18 mouse cellular contexts compared by ENCODE assay signal in the genomic region with DNA sequence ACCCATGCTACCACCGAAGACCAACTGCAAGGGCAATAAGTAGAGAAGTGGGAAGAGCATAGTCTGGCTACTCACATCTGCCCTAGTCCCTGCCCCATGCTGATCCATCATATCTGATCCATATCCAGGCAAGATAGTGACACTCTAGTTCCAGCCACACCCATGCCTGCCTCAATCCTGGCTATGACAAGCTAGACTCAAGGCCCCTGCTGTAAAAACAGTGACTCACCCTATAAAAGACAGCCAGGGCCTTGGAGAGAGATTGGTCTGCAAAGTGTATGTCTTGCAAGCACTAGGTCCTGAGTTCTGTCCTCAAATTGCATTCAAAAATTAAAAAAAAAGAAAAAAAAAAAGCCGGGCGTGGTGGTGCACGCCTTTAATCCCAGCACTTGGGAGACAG. TPM values are rescaled to one million over a fixed set of nuclear protein-coding genes. Genes with fewer than 3 reads are reported as not detected.
"Had no signal": no experiment of that assay in that cellular context is flagged by ENCODE, and none has a peak within 500 bp of the region (broad histone marks: within the 10 kb centered on the region; RNA-seq: fewer than 3 reads in every experiment).

No protein-coding gene starts in this region.

- H3K9me3 ChIP-seq: limb, embryonic 15.5 days; liver, embryonic 12.5 days; midbrain, embryonic 10.5 days; neural tube, embryonic 15.5 days had no signal

- H3K4me2 ChIP-seq: limb, embryonic 15.5 days; liver, embryonic 12.5 days; lung, embryonic 14.5 days; neural tube, embryonic 15.5 days had no signal

- H3K27ac ChIP-seq: limb, embryonic 15.5 days; liver, embryonic 12.5 days; midbrain, embryonic 10.5 days; neural tube, embryonic 15.5 days had no signal

- ATAC-seq: liver, embryonic 12.5 days had no signal

- H3K27me3 ChIP-seq: neural tube, embryonic 15.5 days had no signal

- H3K36me3 ChIP-seq: limb, embryonic 15.5 days; liver, embryonic 12.5 days; midbrain, embryonic 10.5 days; neural tube, embryonic 15.5 days had no signal

- DNase-seq: kidney, postnatal 36 days; layer of hippocampus, adult 9-11 months; layer of hippocampus, postnatal 36 days; lung, embryonic 14.5 days; lung, postnatal 4 days; midbrain, embryonic 14.5 days; right cerebral cortex, adult 18-20 months; right cerebral cortex, postnatal 25 days; thymus, postnatal 4 days had no signal

- H3K9ac ChIP-seq: limb, embryonic 15.5 days; liver, embryonic 12.5 days; lung, embryonic 14.5 days; neural tube, embryonic 15.5 days had no signal

- H3K4me3 ChIP-seq: limb, embryonic 15.5 days; liver, embryonic 12.5 days; midbrain, embryonic 10.5 days; myocyte; neural tube, embryonic 15.5 days had no signal

RNA-seq across cellular contexts. Expression of gene Fbxl16, which starts 2.4 kb away (rescaled TPM):
- total RNA-seq: megakaryocyte, adult 5-6 weeks had no signal

RNA-seq across cellular contexts. Expression of gene AC134908.4, which starts 11.0 kb away (rescaled TPM):
- polyA plus RNA-seq: liver, embryonic 12.5 days; liver, embryonic 16.5 days; lung, embryonic 14.5 days; midbrain, embryonic 14.5 days; myocyte; small intestine, adult 2 months; stomach, embryonic 16.5 days had no signal
